Mouse (Mus musculus) C2C12 (cell line): Measurements from ENCODE around the gene Vrk3. TPM values are rescaled to one million over a fixed set of nuclear protein-coding genes. Genes with fewer than 3 reads are reported as not detected.

Experiments
- H3K27me3 ChIP-seq: one replicate; pipeline ENCODE4 v1.6.1; 2011; ENCODE audit not compliant: control insufficient read depth, insufficient read depth, insufficient read length
- H3K36me3 ChIP-seq: one replicate; pipeline ENCODE4 v1.6.1; 2011; ENCODE audit not compliant: control insufficient read depth, insufficient read depth
- H3K4me3 ChIP-seq: one replicate; pipeline ENCODE4 v1.5.1; 2011; ENCODE audit warnings: mild to moderate bottlenecking, control low read depth; ENCODE audit not compliant: poor library complexity, insufficient read depth, severe bottlenecking
- H3K79me2 ChIP-seq: one replicate; pipeline ENCODE4 v1.6.1; 2011; ENCODE audit not compliant: control insufficient read depth, insufficient read depth
- H3K79me3 ChIP-seq: one replicate; pipeline ENCODE4 v1.6.1; 2011; ENCODE audit warnings: low read depth, control low read depth
- H3ac ChIP-seq: one replicate; pipeline ENCODE3; 2011; ENCODE audit warnings: low read depth; ENCODE audit not compliant: control insufficient read depth, insufficient read length
- CEBPB ChIP-seq: IDR thresholded peaks from one replicate; pipeline ENCODE4 v1.6.1; 2011; ENCODE audit warnings: low read depth, mild to moderate bottlenecking, control low read depth, moderate library complexity
- CTCF ChIP-seq: IDR thresholded peaks from one replicate; pipeline ENCODE4 v1.5.1; 2011; ENCODE audit not compliant: control insufficient read depth, insufficient read depth, insufficient read length
- FOSL1 ChIP-seq: IDR thresholded peaks from one replicate; pipeline ENCODE4 v1.8.0; 2011; ENCODE audit warnings: mild to moderate bottlenecking, low read length; ENCODE audit not compliant: poor library complexity, insufficient read depth, severe bottlenecking
- MAX ChIP-seq: IDR thresholded peaks from one replicate; pipeline ENCODE4 v1.6.1; 2011; ENCODE audit warnings: mild to moderate bottlenecking, control low read depth
- MYOD1 ChIP-seq: IDR thresholded peaks from one replicate; pipeline ENCODE4 v1.6.1; 2011; ENCODE audit warnings: low read depth; ENCODE audit not compliant: control insufficient read depth, insufficient read length
- MYOG ChIP-seq: IDR thresholded peaks from one replicate; pipeline ENCODE4 v1.6.1; 2011; ENCODE audit not compliant: control insufficient read depth, insufficient read length; ENCODE audit errors: extremely low read depth
- USF1 ChIP-seq: IDR thresholded peaks from one replicate; pipeline ENCODE4 v1.6.1; 2011; ENCODE audit warnings: low read depth, mild to moderate bottlenecking, control low read depth, moderate library complexity
- polyA plus RNA-seq: library from polyadenylated mRNA; unstranded; fragments of >200 nt; fragmentation: generic; extraction: Trizol; gene quantifications from one replicate; pipeline ENCODE4 v1.2.1, GENCODE M21; 2012; ENCODE audit warnings: missing spikeins

The Vrk3 gene
- polyA plus RNA-seq, 1 experiment, result 20.0 TPM

DNA sequence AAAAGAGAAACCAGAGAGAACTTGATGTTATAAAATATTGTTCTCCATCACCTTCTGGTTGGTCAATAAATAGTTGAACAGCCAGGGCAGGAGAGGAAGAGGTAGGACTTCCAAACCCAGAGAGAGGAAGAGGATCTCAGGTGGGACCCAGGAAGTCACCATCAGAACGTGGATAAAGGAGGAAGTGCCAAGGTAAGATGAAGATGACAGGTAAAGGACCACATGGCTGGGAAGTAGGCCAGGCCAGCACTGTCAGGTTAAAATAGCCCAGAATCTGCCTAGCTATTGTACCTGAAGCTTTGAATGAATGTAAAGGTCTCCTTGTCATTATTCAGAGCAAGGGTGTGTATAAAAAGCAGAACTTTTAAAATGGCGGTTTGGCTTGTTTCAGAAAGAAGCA lies 60.7 kb downstream of the Vrk3 start:
- TF ChIP-seq FOSL1 (no peak), MYOD1 (no peak)

DNA sequence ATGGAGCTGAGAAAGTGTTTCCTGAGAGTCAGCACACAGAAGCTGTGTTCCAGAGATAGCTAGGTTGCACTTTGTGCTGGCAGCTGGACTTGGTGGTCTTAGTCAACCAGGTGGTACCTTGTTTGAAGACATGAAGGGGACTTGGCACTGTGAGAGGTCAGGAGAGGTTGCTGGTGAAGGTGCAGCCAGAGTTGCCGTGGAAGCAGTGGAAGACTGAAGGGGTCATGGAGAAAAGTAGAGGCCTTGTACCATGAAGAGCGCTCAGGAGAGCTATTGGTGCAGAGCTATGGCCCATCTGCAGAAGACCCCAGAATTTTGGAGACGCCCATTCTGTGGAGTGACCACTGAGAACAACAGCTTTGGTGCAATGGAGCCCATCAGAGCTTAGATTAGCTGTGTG lies 61.3 kb downstream of the Vrk3 start:
- H3K36me3 ChIP-seq, result peaks cover 25% of the 10 kb centered on the region
- H3K79me3 ChIP-seq, result peaks cover 2% of the 10 kb centered on the region
- no peak for TF ChIP-seq MYOG
- TF ChIP-seq FOSL1, result no peak
- no peak for TF ChIP-seq CEBPB
- peaks cover 11% of the 10 kb centered on the region for H3K79me2 ChIP-seq
- H3ac ChIP-seq, result no peak overlapping the region
- H3K4me3 ChIP-seq, result no peak overlapping the region
- H3K27me3 ChIP-seq, result peaks cover 11% of the 10 kb centered on the region

More for the DNA sequence above, 60.7 kb downstream of the Vrk3 start:
- H3K27me3 ChIP-seq, result peaks cover 14% of the 10 kb centered on the region
- H3K4me3 ChIP-seq, result no peak overlapping the region
- H3K79me3 ChIP-seq, result no peaks in the 10 kb centered on the region
- H3K36me3 ChIP-seq, result peaks cover 22% of the 10 kb centered on the region
- H3ac ChIP-seq, result no peak overlapping the region
- H3K79me2 ChIP-seq, result peaks cover 5% of the 10 kb centered on the region

DNA sequence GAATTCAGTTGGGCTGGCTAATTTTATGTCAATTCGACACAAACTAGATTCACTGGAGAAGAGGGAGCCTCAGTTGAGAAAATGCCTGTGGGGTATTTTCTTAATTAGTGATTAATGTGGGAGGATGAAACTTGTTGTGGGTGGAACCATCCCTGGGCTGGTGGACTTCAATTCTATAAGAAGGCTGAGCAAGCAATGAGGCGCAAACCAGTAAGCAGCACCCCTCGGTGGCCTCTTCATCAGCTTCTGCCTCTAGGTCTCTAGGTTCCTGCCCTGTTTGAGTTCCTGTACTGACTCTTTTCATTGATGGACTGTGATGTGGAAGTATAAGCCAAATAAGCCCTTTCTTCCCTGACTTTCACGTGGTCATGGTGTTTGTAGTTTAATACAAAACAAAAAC lies 62.2 kb downstream of the Vrk3 start:
- peaks cover 2% of the 10 kb centered on the region for H3K27me3 ChIP-seq
- H3K79me3 ChIP-seq, result peaks cover 4% of the 10 kb centered on the region
- TF ChIP-seq USF1 (no peak), CEBPB (no peak), MYOD1 (no peak), MYOG (no peak), MAX (no peak), CTCF (no peak), FOSL1 (no peak)
- no peak overlapping the region for H3K4me3 ChIP-seq
- H3K79me2 ChIP-seq, result peaks cover 19% of the 10 kb centered on the region
- H3K36me3 ChIP-seq, result peaks cover 28% of the 10 kb centered on the region
- H3ac ChIP-seq, result no peak overlapping the region

DNA sequence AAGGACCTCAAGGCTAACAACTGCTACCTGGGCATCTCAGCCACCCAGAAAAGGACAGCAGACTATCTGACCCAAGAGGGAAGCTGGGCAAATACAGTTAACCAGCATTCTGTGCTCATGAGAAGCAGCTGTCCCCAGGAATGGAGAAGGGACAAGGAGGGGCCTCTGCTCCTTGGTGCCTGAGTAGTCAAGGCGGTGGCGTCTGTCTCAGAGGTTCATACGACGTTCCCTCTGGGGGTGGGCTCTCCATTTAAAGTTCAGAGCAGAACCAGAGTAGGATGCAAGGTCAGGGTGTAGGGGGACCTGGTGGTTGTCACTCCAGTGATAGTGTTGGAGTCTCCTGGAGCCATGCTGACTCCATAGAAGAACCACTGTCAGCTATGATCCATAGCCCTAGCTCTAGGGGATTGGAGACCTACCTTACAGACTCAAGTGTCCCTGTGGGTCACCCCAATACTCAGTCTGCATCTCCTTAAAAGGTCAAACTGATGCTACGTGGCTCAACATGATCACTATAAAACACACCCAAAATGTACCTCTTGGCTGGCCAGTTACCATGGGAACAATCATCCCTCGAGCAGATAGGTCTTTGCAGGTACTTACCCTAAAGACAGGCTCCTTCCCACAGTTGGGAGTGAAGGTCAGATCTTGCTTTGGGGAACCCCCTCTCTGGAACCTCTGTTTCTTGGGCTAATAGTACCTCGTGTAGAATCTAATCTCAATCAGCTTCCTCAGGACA lies 62.8 kb downstream of the Vrk3 start:
- H3K27me3 ChIP-seq, result no peaks in the 10 kb centered on the region
- no peak overlapping the region for H3K4me3 ChIP-seq
- no peak for TF ChIP-seq MYOD1
- TF ChIP-seq USF1, result no peak
- no peak for TF ChIP-seq FOSL1
- no peak for TF ChIP-seq MYOG
- no peak for TF ChIP-seq MAX
- no peak for TF ChIP-seq CTCF
- no peak for TF ChIP-seq CEBPB
- H3ac ChIP-seq, result no peak overlapping the region
- H3K79me3 ChIP-seq, result peaks cover 4% of the 10 kb centered on the region
- H3K36me3 ChIP-seq, result peaks cover 28% of the 10 kb centered on the region
- H3K79me2 ChIP-seq, result peaks cover 19% of the 10 kb centered on the region

- H3K79me3 ChIP-seq, result peaks cover 16% of the 10 kb centered on the region
- no peaks in the 10 kb centered on the region for H3K27me3 ChIP-seq
- peaks cover 35% of the 10 kb centered on the region for H3K36me3 ChIP-seq
- H3K4me3 ChIP-seq, result no peak overlapping the region
- TF ChIP-seq FOSL1 (no peak), MYOG (no peak), MYOD1 (no peak), USF1 (no peak), CEBPB (no peak), MAX (no peak), CTCF (no peak)
- H3ac ChIP-seq, result no peak overlapping the region
- H3K79me2 ChIP-seq, result peaks cover 33% of the 10 kb centered on the region
Measured at GRCm38 (mm10) chr7:44812651-44813325, 64.6 kb downstream of the Vrk3 start.

GRCm38 (mm10) chr7:44813985-44814384 lies 65.8 kb downstream of the Vrk3 start:
- no peak overlapping the region for H3ac ChIP-seq
- H3K79me2 ChIP-seq, result peaks cover 45% of the 10 kb centered on the region
- no peaks in the 10 kb centered on the region for H3K27me3 ChIP-seq
- peaks cover 43% of the 10 kb centered on the region for H3K36me3 ChIP-seq
- TF ChIP-seq MYOD1, result no peak
- no peak for TF ChIP-seq USF1
- no peak for TF ChIP-seq MYOG
- no peak for TF ChIP-seq CTCF
- no peak for TF ChIP-seq MAX
- no peak for TF ChIP-seq CEBPB
- TF ChIP-seq FOSL1, result no peak
- peaks cover 28% of the 10 kb centered on the region for H3K79me3 ChIP-seq
- H3K4me3 ChIP-seq, result no peak overlapping the region
